Mouse (Mus musculus): Measurements from ENCODE around the gene Adss.

GRCm38 (mm10) chr1:177727883-177728525 lies 68.3 kb downstream of the Adss start:
- TF ChIP-seq POLR2A (IDR thresholded peaks at IDR 0.05; ENCODE audit: low read depth, low read length) (no peak), CTCF (conservative IDR thresholded peaks at IDR 0.05; ENCODE audit: insufficient read depth, insufficient read length, low read depth, low read length) (no peak)
